Mouse (Mus musculus) heart, postnatal 0 days (tissue): Measurements from ENCODE around the gene Slc10a7.

ENCODE experiments used
- CTCF ChIP-seq: IDR thresholded peaks from 2 replicates; pipeline ENCODE4 v1.5.1; 2016; ENCODE audit warnings: antibody characterized with exemption, control low read depth, low read depth
- EP300 ChIP-seq: IDR thresholded peaks from 2 replicates; pipeline ENCODE4 v1.6.1; 2016; ENCODE audit warnings: antibody characterized with exemption, low read depth

DNA sequence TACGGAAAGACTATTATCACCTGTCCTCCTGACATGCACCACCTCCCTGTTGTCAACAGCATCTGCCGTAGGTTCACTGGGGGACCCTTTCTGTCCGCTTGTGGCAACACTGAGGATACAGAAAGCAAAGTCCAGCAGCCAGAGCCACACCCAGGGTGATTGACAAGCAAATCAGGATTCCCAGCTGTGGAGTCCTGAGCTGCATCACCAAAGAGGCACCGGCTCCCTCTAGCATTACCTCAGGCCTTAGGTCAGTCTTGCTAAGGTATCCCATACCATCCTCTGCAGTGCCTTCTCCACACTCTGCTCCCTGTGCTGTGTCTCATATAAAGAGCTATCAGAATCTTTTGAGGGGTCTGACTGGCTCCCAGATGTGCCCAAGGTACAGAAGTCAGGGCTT is 245.8 kb downstream of the Slc10a7 start:
- no peak for TF ChIP-seq CTCF
- TF ChIP-seq EP300, result no peak
